Mouse (Mus musculus): ENCODE data around the gene Tmem266.

- TF ChIP-seq CTCF (conservative IDR thresholded peaks at IDR 0.05; ENCODE audit: insufficient read depth, insufficient read length, low read depth, low read length), result no peak
- TF ChIP-seq POLR2A (IDR thresholded peaks at IDR 0.05; ENCODE audit: low read depth, low read length), result no peak
Observed at GRCm38 (mm10) chr9:55360861-55361260, 34.1 kb downstream of the Tmem266 start.

Data from kidney, adult 2 months (tissue).